Mouse (Mus musculus): Measurements from ENCODE around the gene Slc22a6. TPM values are rescaled to one million over a fixed set of nuclear protein-coding genes. Genes with fewer than 3 reads are reported as not detected.

The Slc22a6 gene
- total RNA-seq, 2 experiments from 2014 or later, result not detected

- intact Hi-C loops (cut with DNase I), result no loop called here
- DNase-seq, result no peak
Measured at GRCm38 (mm10) chr19:8673336-8674063, 55.7 kb downstream of the Slc22a6 start.

Other genes with a start within 250 kb of the Slc22a6 start
- gene Slc22a30, start 212.9 kb upstream of the Slc22a6 start, total RNA-seq (2021), result not detected
- under 1 TPM; 0.05 to 0.17 TPM for gene Slc22a8, start 26.8 kb upstream of the Slc22a6 start, total RNA-seq (2021)
- gene Chrm1, start 45.8 kb downstream of the Slc22a6 start, total RNA-seq (2021), result under 1 TPM in 1 of 2 experiments, not detected in 1; 0.05 TPM
- 10 to 100 TPM; 39.8 to 50.9 TPM for gene Slc3a2, start 105.3 kb downstream of the Slc22a6 start, total RNA-seq (2021)
- 10 to 100 TPM; 19.1 to 20.1 TPM for gene Wdr74, start 117.8 kb downstream of the Slc22a6 start, total RNA-seq (2021)
- under 1 TPM in 1 of 2 experiments, not detected in 1; 0.95 TPM for gene 1700092M07Rik, start 122.7 kb downstream of the Slc22a6 start, total RNA-seq (2021)
- gene Stx5a, start 123.4 kb downstream of the Slc22a6 start, total RNA-seq (2021), result 10 to 100 TPM; 37.4 to 40.5 TPM
- 10 to 100 TPM; 59.3 to 59.5 TPM for gene Nxf1, start 139.0 kb downstream of the Slc22a6 start, total RNA-seq (2021)
- 100 to 1,000 TPM; 110 to 121 TPM for gene Tmem223, start 153.0 kb downstream of the Slc22a6 start, total RNA-seq (2021)
- gene Tmem179b, start 156.4 kb downstream of the Slc22a6 start, total RNA-seq (2021), result 10 to 100 TPM; 15.7 to 17.9 TPM
- 1 to 10 TPM; 7.2 to 8.9 TPM for gene Taf6l, start 168.4 kb downstream of the Slc22a6 start, total RNA-seq (2021)
- gene Polr2g, start 180.5 kb downstream of the Slc22a6 start, total RNA-seq (2021), result 10 to 100 TPM; 53.9 to 63.0 TPM
- 1 to 10 TPM; 1.2 to 2.3 TPM for gene Zbtb3, start 184.5 kb downstream of the Slc22a6 start, total RNA-seq (2021)
- gene Ttc9c, start 201.3 kb downstream of the Slc22a6 start, total RNA-seq (2021), result 10 to 100 TPM; 15.1 to 15.4 TPM
- 10 to 100 TPM; 48.5 to 51.1 TPM for gene Hnrnpul2, start 202.0 kb downstream of the Slc22a6 start, total RNA-seq (2021)
- not detected for gene AC129217.1, start 211.7 kb downstream of the Slc22a6 start, total RNA-seq (2021)
- gene Bscl2, start 219.4 kb downstream of the Slc22a6 start, total RNA-seq (2021), result 10 to 100 TPM; 21.3 to 28.0 TPM
- gene Gng3, start 221.2 kb downstream of the Slc22a6 start, total RNA-seq (2021), result not detected
- 1 to 10 TPM; 3.4 to 5.4 TPM for gene Lrrn4cl, start 232.7 kb downstream of the Slc22a6 start, total RNA-seq (2021)